9 mouse cellular contexts compared by ENCODE assay signal in the genomic region with DNA sequence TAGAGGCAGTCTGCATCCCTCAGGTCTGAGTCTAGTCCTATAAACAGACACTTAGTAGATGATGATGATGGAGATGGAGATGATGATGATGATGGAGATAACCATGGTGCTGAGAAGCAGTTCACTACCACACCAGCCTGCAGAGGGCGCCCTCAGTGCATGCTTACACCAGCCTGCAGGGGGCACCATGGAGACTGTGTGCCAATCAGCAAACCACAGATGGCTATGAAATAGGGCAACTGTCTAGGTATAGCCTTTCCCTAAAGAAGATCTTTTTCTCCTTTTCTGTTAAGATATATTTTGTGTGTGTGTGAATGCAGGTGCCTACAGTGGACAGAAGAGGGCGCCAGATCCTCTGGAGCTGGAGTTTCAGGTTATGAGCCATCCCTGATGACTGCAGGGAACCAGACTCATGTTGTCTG. TPM values are rescaled to one million over a fixed set of nuclear protein-coding genes. Genes with fewer than 3 reads are reported as not detected.
DNase-seq lines count a peak whose midpoint lies in the region; ATAC-seq and TF ChIP-seq lines count a peak whose summit lies in the region.
"Had no signal": no experiment of that assay in that cellular context is flagged by ENCODE, and none has a peak within 500 bp of the region (broad histone marks: within the 10 kb centered on the region; RNA-seq: fewer than 3 reads in every experiment).

No protein-coding gene starts in this region.

- H3K27ac ChIP-seq in midbrain, embryonic 14.5 days (replicated peaks; ENCODE audit: low read depth, low read length) = no peak overlapping the region
- no peak overlapping the region for H3K27ac ChIP-seq in midbrain, embryonic 16.5 days (ENCODE audit: low read length)
- H3K27ac ChIP-seq in embryonic fibroblast, embryonic 13.5 days (ENCODE audit: insufficient read depth, low read length) = no peak overlapping the region
- no peak overlapping the region for H3K27ac ChIP-seq in forebrain, embryonic 16.5 days (ENCODE audit: low read length)

- no peak overlapping the region for H3K4me2 ChIP-seq in midbrain, embryonic 14.5 days (ENCODE audit: low read length)
- H3K4me2 ChIP-seq in midbrain, embryonic 16.5 days (ENCODE audit: low read length) = no peak overlapping the region
- H3K4me2 ChIP-seq in forebrain, embryonic 16.5 days (ENCODE audit: low read length) = no peak overlapping the region

- no peaks in the 10 kb centered on the region for H3K27me3 ChIP-seq in midbrain, embryonic 14.5 days (ENCODE audit: control insufficient read depth, insufficient read depth, low read length)
- no peaks in the 10 kb centered on the region for H3K27me3 ChIP-seq in midbrain, embryonic 16.5 days (ENCODE audit: control insufficient read depth, insufficient read depth, low read depth, low read length)
- no peaks in the 10 kb centered on the region for H3K27me3 ChIP-seq in forebrain, embryonic 16.5 days (replicated peaks; ENCODE audit: control insufficient read depth, insufficient read depth, low read length)

- DNase-seq in gastrocnemius, postnatal 14 days = peak; percentile 27
- DNase-seq in gastrocnemius, postnatal 25 days = no peak
- DNase-seq in midbrain, embryonic 14.5 days = peak; percentile 63
- DNase-seq in adipocyte (ENCODE audit: low spot score) = peak; percentile 61
- peak; percentile 62 for DNase-seq in naive thymus-derived CD4-positive, alpha-beta T cell, adult 2 months (ENCODE audit: low read depth)

- H3K4me3 ChIP-seq in midbrain, embryonic 14.5 days (replicated peaks; ENCODE audit: low read depth, low read length) = no peak overlapping the region
- no peak overlapping the region for H3K4me3 ChIP-seq in midbrain, embryonic 16.5 days (ENCODE audit: low read depth, low read length)
- H3K4me3 ChIP-seq in embryonic fibroblast, embryonic 13.5 days (ENCODE audit: insufficient read depth, low read length) = no peak overlapping the region
- H3K4me3 ChIP-seq in forebrain, embryonic 16.5 days (replicated peaks; ENCODE audit: low read length) = no peak overlapping the region

- no peaks in the 10 kb centered on the region for H3K36me3 ChIP-seq in midbrain, embryonic 14.5 days (ENCODE audit: control insufficient read depth, insufficient read depth, low read length)
- no peaks in the 10 kb centered on the region for H3K36me3 ChIP-seq in midbrain, embryonic 16.5 days (ENCODE audit: control insufficient read depth, insufficient read depth, low read length)
- H3K36me3 ChIP-seq in forebrain, embryonic 16.5 days (ENCODE audit: control insufficient read depth, insufficient read depth) = no peaks in the 10 kb centered on the region

- ATAC-seq in midbrain, embryonic 14.5 days (ENCODE audit: low FRiP score, low TSS enrichment) = no peak
- ATAC-seq in midbrain, embryonic 16.5 days = no peak
- ATAC-seq in forebrain, embryonic 16.5 days = no peak

- H3K4me1 ChIP-seq in midbrain, embryonic 14.5 days (ENCODE audit: control insufficient read depth, insufficient read depth, low read length) = peaks cover 9% of the 10 kb centered on the region
- H3K4me1 ChIP-seq in midbrain, embryonic 16.5 days (ENCODE audit: control insufficient read depth, insufficient read depth, low read length) = peaks cover 8% of the 10 kb centered on the region
- H3K4me1 ChIP-seq in embryonic fibroblast, embryonic 13.5 days (ENCODE audit: control insufficient read depth, insufficient read depth, low read length) = peaks cover 8% of the 10 kb centered on the region
- H3K4me1 ChIP-seq in forebrain, embryonic 16.5 days (replicated peaks; ENCODE audit: control insufficient read depth, insufficient read depth, low read length) = peaks cover 7% of the 10 kb centered on the region

- no peaks in the 10 kb centered on the region for H3K9me3 ChIP-seq in midbrain, embryonic 14.5 days (ENCODE audit: control insufficient read depth, low read length)
- H3K9me3 ChIP-seq in midbrain, embryonic 16.5 days (replicated peaks; ENCODE audit: control insufficient read depth, low read length, poor library complexity, severe bottlenecking) = no peaks in the 10 kb centered on the region
- H3K9me3 ChIP-seq in forebrain, embryonic 16.5 days (ENCODE audit: control insufficient read depth, low read length) = no peaks in the 10 kb centered on the region

- intact Hi-C loops in gastrocnemius, postnatal 14 days (cut with DNase I; ENCODE audit: low total_unique reads) = loop anchor here (10.0 kb wide), 1 partner anchor 102 kb away; no protein-coding TSS in a partner anchor

- peak; percentile 89 for TF ChIP-seq CTCF in embryonic fibroblast, embryonic 13.5 days (IDR thresholded peaks at IDR 0.05; ENCODE audit: borderline replicate concordance, insufficient read depth, low read length)

- TF ChIP-seq POLR2A in embryonic fibroblast, embryonic 13.5 days (IDR thresholded peaks at IDR 0.05; ENCODE audit: low read depth, low read length) = no peak

- no peak overlapping the region for H3K9ac ChIP-seq in midbrain, embryonic 14.5 days (replicated peaks; ENCODE audit: low read length)
- H3K9ac ChIP-seq in midbrain, embryonic 16.5 days (ENCODE audit: low read depth, low read length) = no peak overlapping the region
- no peak overlapping the region for H3K9ac ChIP-seq in forebrain, embryonic 16.5 days (replicated peaks; ENCODE audit: low read depth, low read length)

- 3% methylated on average over 2 of the region's 2 CpGs for WGBS in midbrain, embryonic 14.5 days
- WGBS in midbrain, embryonic 16.5 days = 11% methylated on average over 2 of the region's 2 CpGs
- WGBS in forebrain, embryonic 16.5 days = 14% methylated on average over 2 of the region's 2 CpGs

RNA-seq across cellular contexts. Expression of a gene that starts 4.8 kb away (rescaled TPM):
- 10 to 100 TPM; 15.1 to 16.8 TPM for total RNA-seq in gastrocnemius, postnatal 14 days (2021)
- 1 to 10 TPM; 4.4 to 7.1 TPM for total RNA-seq in gastrocnemius, postnatal 25 days (2021)
- polyA plus RNA-seq in midbrain, embryonic 14.5 days (2014; fragmentation: Nextera tagmentation; extraction: Ambion mirVana) = 22.7 and 25.4 TPM in 2 replicates
- polyA plus RNA-seq in midbrain, embryonic 16.5 days (2015; fragmentation: Nextera tagmentation; extraction: Ambion mirVana) = 21.6 and 23.4 TPM in 2 replicates
- 53.6 and 58.8 TPM in 2 replicates for polyA plus RNA-seq in embryonic fibroblast, embryonic 13.5 days (2011; ENCODE audit: insufficient read length, low read depth, missing spikeins)
- polyA plus RNA-seq in forebrain, embryonic 16.5 days (2015; fragmentation: Nextera tagmentation; extraction: Ambion mirVana) = 16.2 and 22.4 TPM in 2 replicates

RNA-seq across cellular contexts. Expression of a gene that starts 42.9 kb away (rescaled TPM):
- not detected for total RNA-seq in gastrocnemius, postnatal 14 days (2021)
- not detected for total RNA-seq in gastrocnemius, postnatal 25 days (2021)
- polyA plus RNA-seq in midbrain, embryonic 14.5 days (2014; fragmentation: Nextera tagmentation; extraction: Ambion mirVana) = 0.90 and 1.4 TPM in 2 replicates
- polyA plus RNA-seq in midbrain, embryonic 16.5 days (2015; fragmentation: Nextera tagmentation; extraction: Ambion mirVana) = 1.7 and 2.0 TPM in 2 replicates
- not detected in 2 replicates for polyA plus RNA-seq in embryonic fibroblast, embryonic 13.5 days (2011; ENCODE audit: insufficient read length, low read depth, missing spikeins)
- polyA plus RNA-seq in forebrain, embryonic 16.5 days (2015; fragmentation: Nextera tagmentation; extraction: Ambion mirVana) = 1.3 and 1.9 TPM in 2 replicates
- polyA plus RNA-seq: large intestine, adult 2 months had no signal

RNA-seq across cellular contexts. Expression of a gene that starts 46.5 kb away (rescaled TPM):
- 100 to 1,000 TPM; 795 to 814 TPM for total RNA-seq in gastrocnemius, postnatal 14 days (2021)
- 1,000 to 10,000 TPM in 1 of 2 experiments, 100 to 1,000 TPM in 1; 358 to 1,609 TPM for total RNA-seq in gastrocnemius, postnatal 25 days (2021)
- 3,589 and 5,155 TPM in 2 replicates for polyA plus RNA-seq in midbrain, embryonic 14.5 days (2014; fragmentation: Nextera tagmentation; extraction: Ambion mirVana)
- polyA plus RNA-seq in midbrain, embryonic 16.5 days (2015; fragmentation: Nextera tagmentation; extraction: Ambion mirVana) = 5,737 and 6,589 TPM in 2 replicates
- polyA plus RNA-seq in embryonic fibroblast, embryonic 13.5 days (2011; ENCODE audit: insufficient read length, low read depth, missing spikeins) = not detected in 2 replicates
- polyA plus RNA-seq in forebrain, embryonic 16.5 days (2015; fragmentation: Nextera tagmentation; extraction: Ambion mirVana) = 5,488 and 6,869 TPM in 2 replicates

RNA-seq across cellular contexts. Expression of a gene that starts 56.0 kb away (rescaled TPM):
- under 1 TPM in 1 of 2 experiments, not detected in 1; 0.41 TPM for total RNA-seq in gastrocnemius, postnatal 14 days (2021)
- total RNA-seq in gastrocnemius, postnatal 25 days (2021) = not detected
- polyA plus RNA-seq in midbrain, embryonic 14.5 days (2014; fragmentation: Nextera tagmentation; extraction: Ambion mirVana) = 0.74 TPM in 1 of 2 replicates, not detected in the other
- polyA plus RNA-seq in midbrain, embryonic 16.5 days (2015; fragmentation: Nextera tagmentation; extraction: Ambion mirVana) = 1.1 and 1.5 TPM in 2 replicates
- not detected in 2 replicates for polyA plus RNA-seq in embryonic fibroblast, embryonic 13.5 days (2011; ENCODE audit: insufficient read length, low read depth, missing spikeins)
- 3.3 and 4.1 TPM in 2 replicates for polyA plus RNA-seq in forebrain, embryonic 16.5 days (2015; fragmentation: Nextera tagmentation; extraction: Ambion mirVana)
- polyA plus RNA-seq: large intestine, adult 2 months had no signal

RNA-seq across cellular contexts. Expression of a gene that starts 59.5 kb away (rescaled TPM):
- 1,000 to 10,000 TPM; 1,024 TPM for total RNA-seq in gastrocnemius, postnatal 14 days (2021)
- total RNA-seq in gastrocnemius, postnatal 25 days (2021) = 1,000 to 10,000 TPM in 1 of 2 experiments, 100 to 1,000 TPM in 1; 451 to 2,047 TPM
- polyA plus RNA-seq in midbrain, embryonic 14.5 days (2014; fragmentation: Nextera tagmentation; extraction: Ambion mirVana) = 1,330 and 1,946 TPM in 2 replicates
- 2,278 and 2,570 TPM in 2 replicates for polyA plus RNA-seq in midbrain, embryonic 16.5 days (2015; fragmentation: Nextera tagmentation; extraction: Ambion mirVana)
- not detected in 2 replicates for polyA plus RNA-seq in embryonic fibroblast, embryonic 13.5 days (2011; ENCODE audit: insufficient read length, low read depth, missing spikeins)
- 2,173 and 2,648 TPM in 2 replicates for polyA plus RNA-seq in forebrain, embryonic 16.5 days (2015; fragmentation: Nextera tagmentation; extraction: Ambion mirVana)

Comparison
In these comparisons a context has a peak if more than half of its experiments do, and no peak if none do; other contexts are left out.
1. RNA of a gene that starts 46.5 kb away (polyA plus RNA-seq): 5,737 to 6,589 TPM in midbrain, embryonic 16.5 days, 5,488 to 6,869 TPM in forebrain, embryonic 16.5 days and 3,589 to 5,155 TPM in midbrain, embryonic 14.5 days; not detected in embryonic fibroblast, embryonic 13.5 days; every median in the first group is over 1,000 times any median in the second.